Mouse (Mus musculus): ENCODE measurements around the gene Ints1.
A peak's percentile ranks its signal among the peaks of the same experiment; 100 is the strongest.

Gene Ints1

DNA sequence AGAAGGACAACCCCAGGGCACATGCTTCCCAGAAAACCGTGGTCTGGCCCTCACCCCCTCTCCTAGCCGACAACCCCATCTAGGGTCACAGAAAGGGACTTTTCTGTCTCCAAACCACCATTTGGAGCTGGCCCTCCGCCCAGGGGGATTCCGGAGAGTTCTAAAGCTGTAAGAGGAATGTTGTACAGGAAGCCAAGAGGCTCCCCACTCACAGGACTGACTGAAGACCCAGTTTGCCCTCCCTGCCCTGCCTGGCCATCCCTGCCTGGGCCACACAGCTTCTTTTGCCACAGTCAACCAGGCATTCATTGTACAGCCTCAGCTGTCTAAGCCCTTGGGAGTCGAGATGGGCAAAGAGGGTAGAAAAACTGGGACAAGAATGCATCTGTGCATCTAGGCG lies 56.9 kb downstream of the Ints1 start:
- no peak for DNase-seq (ENCODE audit: low read depth, low spot score)

DNA sequence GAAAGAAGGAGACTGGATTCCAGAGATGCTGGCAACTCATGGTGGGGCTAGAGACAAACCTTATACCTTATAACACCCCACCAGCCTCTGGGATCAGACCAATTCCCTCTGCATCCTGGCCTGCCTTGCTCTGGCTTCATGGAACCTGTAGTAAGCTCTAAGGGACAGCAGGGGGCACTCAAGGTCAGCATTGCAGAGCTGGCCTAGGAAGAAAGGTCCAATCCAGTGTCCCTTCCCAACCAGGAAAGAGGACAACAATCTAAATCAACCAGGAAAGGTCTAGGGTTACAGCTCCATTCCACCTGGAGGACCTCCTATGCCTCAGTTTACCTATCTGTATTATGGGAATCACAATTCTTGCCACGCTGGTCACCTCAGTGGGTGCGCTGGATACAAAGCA lies 57.8 kb downstream of the Ints1 start:
- peak; percentile 49 for DNase-seq (ENCODE audit: low read depth, low spot score)

GRCm38 (mm10) chr5:139706496-139706895 lies 69.0 kb downstream of the Ints1 start:
- DNase-seq (ENCODE audit: low read depth, low spot score) = no peak

DNA sequence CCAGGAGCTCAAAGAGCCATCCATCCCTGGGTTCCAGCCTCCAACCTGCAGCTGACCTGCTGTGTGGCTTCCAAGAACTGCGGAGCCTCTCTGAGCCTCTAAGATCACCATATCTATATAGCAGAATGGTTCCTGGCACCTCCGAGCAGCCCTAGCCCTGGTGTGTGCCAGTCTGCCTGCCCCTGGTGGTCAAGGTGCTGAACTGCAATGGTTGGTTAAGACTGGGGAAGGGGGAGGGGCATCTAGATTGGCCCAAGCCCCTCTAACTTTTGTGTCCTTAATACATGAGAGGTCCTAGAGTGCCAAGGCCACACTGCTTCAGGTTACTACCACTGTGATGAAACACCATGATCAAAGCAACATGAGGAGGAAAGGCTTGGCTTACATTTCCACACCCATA lies 72.6 kb downstream of the Ints1 start:
- no peak for DNase-seq (ENCODE audit: low read depth, low spot score)

DNA sequence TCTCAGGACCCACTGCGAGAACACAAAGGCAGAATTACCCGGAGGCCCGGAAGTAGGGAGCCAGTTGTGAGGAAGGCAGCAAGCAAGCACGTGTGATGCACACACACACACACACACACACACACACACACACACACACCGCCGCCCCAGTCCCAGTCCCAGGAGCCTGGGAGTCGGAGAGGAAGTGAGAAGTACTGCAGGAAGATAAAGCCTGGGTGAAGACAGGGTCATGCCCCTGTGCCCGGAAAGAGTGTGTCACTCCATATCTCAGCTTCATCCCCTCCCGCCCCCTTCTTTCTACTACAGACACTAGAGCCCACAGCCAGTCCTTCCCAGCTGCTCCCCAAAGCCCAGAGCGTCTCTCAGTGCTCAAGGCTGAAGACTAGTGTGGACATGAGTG lies 73.2 kb downstream of the Ints1 start:
- DNase-seq (ENCODE audit: low read depth, low spot score) = no peak

All from retina, postnatal 7 days (tissue).